Mouse (Mus musculus) spleen, postnatal 14 days (tissue): ENCODE data around the gene Rpl37.

Experiments
- DNase-seq, 2 experiments: peaks; one replicate each; pipeline ENCODE4 v3.0.0; 2021 to 2022; ENCODE audit warnings: low spot score in 2 of 2

Gene Rpl37

GRCm38 (mm10) chr15:5149187-5149586 lies 32.7 kb downstream of the Rpl37 start:
- no peak for DNase-seq

GRCm38 (mm10) chr15:5152171-5152570 lies 35.7 kb downstream of the Rpl37 start:
- no peak for DNase-seq

- DNase-seq = no peak
Observed at GRCm38 (mm10) chr15:5154621-5155020, 38.2 kb downstream of the Rpl37 start.

- no peak for DNase-seq
Observed at GRCm38 (mm10) chr15:5155093-5155492, 38.6 kb downstream of the Rpl37 start.

GRCm38 (mm10) chr15:5156355-5156754 lies 39.9 kb downstream of the Rpl37 start:
- no peak for DNase-seq

- DNase-seq = no peak
Observed at GRCm38 (mm10) chr15:5157386-5157785, 40.9 kb downstream of the Rpl37 start.

- no peak for DNase-seq
Observed at GRCm38 (mm10) chr15:5158827-5159226, 42.4 kb downstream of the Rpl37 start.

GRCm38 (mm10) chr15:5165121-5165773 lies 48.8 kb downstream of the Rpl37 start:
- DNase-seq = no peak
